ENCODE assay signal across 8 mouse cellular contexts in genomic region chr14:20070629-20071028, GRCm38 (mm10).
DNase-seq lines count a peak whose midpoint lies in the region; ATAC-seq and TF ChIP-seq lines count a peak whose summit lies in the region.
"Had no signal": no experiment of that assay in that cellular context is flagged by ENCODE, and none has a peak within 500 bp of the region (broad histone marks: within the 10 kb centered on the region; RNA-seq: fewer than 3 reads in every experiment).

No protein-coding gene starts in this region.

- no peak for TF ChIP-seq EP300 in ES-Bruce4 (IDR thresholded peaks at IDR 0.05; ENCODE audit: insufficient read depth, low read depth, low read length)

- no peak overlapping the region for H3K4me2 ChIP-seq in intestine, postnatal 0 days (replicated peaks; ENCODE audit: low read depth)
- no peak overlapping the region for H3K4me2 ChIP-seq in intestine, embryonic 15.5 days (replicated peaks)
- H3K4me2 ChIP-seq: embryonic facial prominence, embryonic 13.5 days had no signal

- H3K27ac ChIP-seq in intestine, postnatal 0 days (ENCODE audit: low read depth, low read length), result no peak overlapping the region
- H3K27ac ChIP-seq in intestine, embryonic 15.5 days, result no peak overlapping the region
- H3K27ac ChIP-seq in ES-Bruce4 (ENCODE audit: insufficient read depth, low read length), result no peak overlapping the region
- H3K27ac ChIP-seq: embryonic facial prominence, embryonic 13.5 days had no signal

- no peak for TF ChIP-seq POLR2A in ES-Bruce4 (IDR thresholded peaks at IDR 0.05; ENCODE audit: insufficient read depth, low read length)

- no peaks in the 10 kb centered on the region for H3K9me3 ChIP-seq in intestine, postnatal 0 days (ENCODE audit: control insufficient read depth)
- no peaks in the 10 kb centered on the region for H3K9me3 ChIP-seq in intestine, embryonic 15.5 days
- H3K9me3 ChIP-seq in ES-Bruce4 (replicated peaks; ENCODE audit: control insufficient read depth, insufficient read depth, low read length, poor library complexity, severe bottlenecking), result no peaks in the 10 kb centered on the region
- H3K9me3 ChIP-seq: embryonic facial prominence, embryonic 13.5 days had no signal

- no peaks in the 10 kb centered on the region for H3K36me3 ChIP-seq in intestine, postnatal 0 days (ENCODE audit: control insufficient read depth, insufficient read depth)
- H3K36me3 ChIP-seq in intestine, embryonic 15.5 days, result no peaks in the 10 kb centered on the region
- H3K36me3 ChIP-seq in ES-Bruce4 (ENCODE audit: control insufficient read depth, insufficient read depth, low read length, poor library complexity, severe bottlenecking), result no peaks in the 10 kb centered on the region
- H3K36me3 ChIP-seq: embryonic facial prominence, embryonic 13.5 days had no signal

- no peak overlapping the region for H3K4me3 ChIP-seq in intestine, postnatal 0 days (ENCODE audit: low read depth, low read length)
- no peak overlapping the region for H3K4me3 ChIP-seq in intestine, embryonic 15.5 days (replicated peaks)
- no peak overlapping the region for H3K4me3 ChIP-seq in ES-Bruce4 (ENCODE audit: low read depth, low read length)
- H3K4me3 ChIP-seq: embryonic facial prominence, embryonic 13.5 days had no signal

- H3K9ac ChIP-seq in intestine, postnatal 0 days (ENCODE audit: low read depth, low read length), result no peak overlapping the region
- no peak overlapping the region for H3K9ac ChIP-seq in intestine, embryonic 15.5 days
- H3K9ac ChIP-seq in ES-Bruce4 (ENCODE audit: low read depth, poor library complexity, severe bottlenecking), result no peak overlapping the region
- H3K9ac ChIP-seq: embryonic facial prominence, embryonic 13.5 days had no signal

- DNase-seq in adipocyte (ENCODE audit: low spot score), result peak; percentile 47
- peak; percentile 68 for DNase-seq in kidney, postnatal 10 days
- peak; percentile 11 for DNase-seq in retina, postnatal 7 days (ENCODE audit: low read depth, low spot score)

- H3K27me3 ChIP-seq in intestine, postnatal 0 days (replicated peaks; ENCODE audit: control insufficient read depth, insufficient read depth, low read length), result no peaks in the 10 kb centered on the region
- H3K27me3 ChIP-seq in intestine, embryonic 15.5 days (replicated peaks), result no peaks in the 10 kb centered on the region
- no peaks in the 10 kb centered on the region for H3K27me3 ChIP-seq in ES-Bruce4 (ENCODE audit: control insufficient read depth, insufficient read depth, low read length, poor library complexity, severe bottlenecking)
- H3K27me3 ChIP-seq: embryonic facial prominence, embryonic 13.5 days had no signal

- H3K4me1 ChIP-seq in intestine, postnatal 0 days (replicated peaks; ENCODE audit: control insufficient read depth, insufficient read depth, low read length), result no peaks in the 10 kb centered on the region
- H3K4me1 ChIP-seq in intestine, embryonic 15.5 days (replicated peaks), result 0 out of 2 replicates have a peak, but pooled peaks cover 2% of the 10 kb centered on the region
- H3K4me1 ChIP-seq in ES-Bruce4 (ENCODE audit: control insufficient read depth, insufficient read depth, low read length), result no peaks in the 10 kb centered on the region

- TF ChIP-seq CTCF in intestine, postnatal 0 days (IDR thresholded peaks at IDR 0.05; ENCODE audit: low read depth), result peak; percentile 82
- TF ChIP-seq CTCF in ES-Bruce4 (IDR thresholded peaks at IDR 0.05; ENCODE audit: low read depth, low read length), result peak; percentile 71

- ATAC-seq in intestine, postnatal 0 days, result peak; percentile 56; the same call in 1 of the 2 replicates
- no peak for ATAC-seq in intestine, embryonic 15.5 days
- no peak for ATAC-seq in activated CD4-positive, CD25-positive, alpha-beta regulatory T cell, adult 4 months

Comparison
In these comparisons a context has a peak if more than half of its experiments do, and no peak if none do; other contexts are left out.
1. DNase-seq: peak in every context shown above with its lines; median percentile 68 in kidney, postnatal 10 days; 47 in adipocyte; 11 in retina, postnatal 7 days.